Mouse (Mus musculus) gastrocnemius, postnatal 10 days (tissue): ENCODE results near the gene Gm13305. TPM values are rescaled to one million over a fixed set of nuclear protein-coding genes. Genes with fewer than 3 reads are reported as not detected.
"Not testable (repeated sequence)": the region's sequence is repeated elsewhere in the genome, so short reads cannot be mapped to it uniquely, and the experiment has no call there.

Experiments used
- DNase-seq: peaks from one replicate; pipeline ENCODE4 v3.0.0; 2021; ENCODE audit warnings: mixed read lengths
- long read RNA-seq, 2 experiments: library from polyadenylated mRNA; stranded (forward); transcript quantifications; one replicate each; pipeline ENCODE4 v2.0.0; 2021
- total RNA-seq, 2 experiments: library from RNA; stranded (reverse); gene quantifications; 2 replicates each; pipeline ENCODE4 v1.2.3; 2021

Gene Gm13305
- total RNA-seq, result 1 to 10 TPM in 1 of 2 experiments, not detected in 1; 2.1 TPM
- long read RNA-seq, experiment 1, result 0 reads
- long read RNA-seq, experiment 2, result 0 reads

DNA sequence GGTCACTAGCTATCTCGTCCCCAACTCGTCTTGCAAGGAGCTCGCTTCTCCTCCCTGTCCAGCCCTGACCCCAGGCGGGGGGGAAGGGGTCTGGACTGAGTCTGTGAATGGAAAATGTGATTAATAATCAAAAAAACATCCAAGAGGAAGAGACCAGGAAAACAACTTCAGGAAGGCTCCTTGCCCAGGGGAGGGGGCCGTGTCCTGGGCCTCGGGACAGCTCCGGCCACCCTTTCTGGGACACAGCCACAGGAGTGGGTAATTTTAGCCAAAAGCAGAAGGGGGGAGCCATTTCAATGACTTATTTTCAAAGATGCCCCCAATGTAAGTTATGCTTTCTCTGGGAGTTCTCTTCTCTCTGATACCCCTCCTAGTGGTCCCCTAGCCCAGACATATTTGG is at the start of gene Gm13305:
Gene Gm13305 (minus strand): TSS at position 101 of the 400 bp plus-strand sequence.
- not testable (repeated sequence) for DNase-seq

GRCm38 (mm10) chr4:42184980-42185372 is 16.6 kb upstream of the Gm13305 start:
- DNase-seq, result not testable (repeated sequence)

DNA sequence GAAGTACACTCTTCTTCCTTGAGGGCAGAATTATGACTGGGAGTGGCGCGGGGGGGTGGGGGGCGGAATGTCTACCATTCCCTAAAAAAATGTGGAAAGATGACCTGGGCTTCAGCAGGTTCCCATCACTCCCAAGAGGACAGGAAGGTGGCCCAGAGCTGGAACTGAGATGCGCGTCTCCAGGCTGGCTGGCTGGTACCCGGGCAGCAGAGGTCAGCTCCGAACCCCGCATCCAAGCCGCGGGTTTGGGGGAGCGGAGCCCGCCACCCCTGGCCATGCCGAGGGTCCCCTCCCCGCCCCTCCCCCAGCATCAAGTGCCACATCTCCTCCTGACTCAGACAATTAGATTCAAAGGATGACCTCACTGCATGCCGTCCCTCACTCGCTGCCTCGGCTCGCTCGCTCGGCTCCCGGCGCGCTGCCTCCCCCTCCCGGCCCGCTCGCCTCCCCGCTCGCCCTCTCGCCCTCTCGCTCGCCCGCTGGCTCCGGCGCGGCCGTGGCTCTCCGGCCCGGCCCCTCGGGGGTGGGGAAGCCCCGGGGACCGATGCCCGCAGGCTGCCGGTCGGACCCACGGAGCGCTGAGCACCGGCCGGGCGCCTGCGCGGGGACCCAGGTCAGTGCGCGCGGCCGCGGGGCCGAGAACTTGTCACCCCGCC is 16.0 kb upstream of the Gm13305 start:
- DNase-seq, result not testable (repeated sequence)

DNA sequence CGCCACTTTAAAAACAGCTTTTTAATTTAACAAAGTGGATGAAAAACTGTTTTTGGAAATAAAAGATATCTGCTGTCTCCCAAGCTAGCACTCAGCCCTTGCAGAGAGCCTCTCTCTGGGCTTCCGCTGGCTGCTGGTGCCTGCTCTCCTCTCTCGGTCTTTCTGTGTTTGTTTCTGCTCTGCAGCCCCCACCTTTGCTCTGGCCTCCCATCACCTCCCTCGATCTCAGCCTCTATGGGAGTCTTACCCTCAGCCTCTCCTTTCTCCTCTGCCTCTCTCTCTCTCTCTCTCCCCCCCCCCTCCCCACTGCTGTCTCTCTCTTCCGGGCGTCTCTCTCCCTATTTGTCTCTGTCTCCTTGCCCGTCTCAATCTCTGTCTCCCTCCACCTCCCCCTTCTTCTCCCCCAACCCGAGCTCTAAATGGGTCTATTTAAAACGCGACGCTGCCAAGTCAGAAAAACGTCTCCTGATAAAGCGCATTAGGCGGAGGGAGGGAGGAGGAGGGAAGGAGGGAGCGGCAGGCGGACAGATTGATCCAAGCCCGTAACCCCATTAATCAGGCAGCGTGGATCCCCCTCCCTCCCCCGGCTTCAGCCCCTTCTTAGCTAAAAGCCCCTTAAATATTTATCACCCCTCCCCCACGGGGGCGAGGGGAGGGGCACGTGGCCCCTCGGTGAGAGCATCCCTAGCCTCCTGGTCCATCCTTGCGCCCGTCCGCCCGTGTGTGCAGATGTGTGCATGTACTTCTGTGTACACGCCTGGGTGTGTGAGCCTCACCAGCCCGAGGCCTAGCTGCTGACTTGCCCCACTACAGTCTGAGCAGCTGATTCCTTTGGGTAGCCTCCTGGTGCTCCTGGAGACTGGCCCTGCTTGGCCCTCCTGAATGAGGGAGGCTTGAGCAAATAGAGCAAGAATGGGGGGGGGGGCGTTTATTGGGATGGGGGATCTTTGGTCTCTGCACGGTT is 15.1 kb upstream of the Gm13305 start:
- not testable (repeated sequence) for DNase-seq

- not testable (repeated sequence) for DNase-seq
These were observed 9.8 kb upstream of the Gm13305 start for GRCm38 (mm10) chr4:42178243-42178642.

DNA sequence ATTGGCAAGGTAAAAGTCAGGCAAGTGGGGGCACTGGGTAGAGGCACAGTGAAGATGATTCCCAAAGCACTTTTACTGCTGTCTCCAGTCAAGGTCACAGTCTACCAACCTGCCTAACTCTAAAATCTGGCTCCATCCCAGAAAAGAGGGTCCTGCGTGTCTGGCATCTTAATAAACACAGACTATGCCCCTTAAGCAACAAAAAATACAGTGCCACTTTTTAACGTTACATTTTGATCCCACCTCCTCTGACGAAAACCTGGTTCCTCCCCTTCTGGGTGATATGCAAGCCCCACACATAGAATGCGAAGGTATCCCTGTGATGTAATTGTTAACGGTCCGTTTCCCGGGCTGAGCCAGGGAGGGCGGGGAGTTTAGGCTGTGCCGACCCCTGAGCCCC is 15.3 kb downstream of the Gm13305 start, which contains the start of gene Gm13306:
Gene Gm13306 (plus strand): TSS at position 301 of the 400 bp plus-strand sequence.
- DNase-seq, result not testable (repeated sequence)

DNA sequence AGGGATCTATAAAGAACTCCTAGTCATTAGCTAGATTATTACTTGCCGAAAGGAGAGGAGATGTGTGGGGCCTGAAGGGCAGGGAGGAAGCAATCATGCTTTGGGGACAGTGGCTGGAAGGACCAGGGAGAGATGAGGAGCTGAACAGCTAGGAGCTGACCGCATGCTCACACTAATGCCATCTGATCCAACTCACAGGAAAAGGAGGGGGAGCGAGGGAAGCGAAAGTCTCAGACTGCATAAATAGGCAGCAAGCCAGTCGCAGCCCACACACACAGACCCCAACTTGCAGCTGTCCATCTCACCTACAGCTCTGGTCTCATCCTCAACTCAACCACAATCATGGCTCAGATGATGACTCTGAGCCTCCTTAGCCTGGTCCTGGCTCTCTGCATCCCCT is 53.9 kb downstream of the Gm13305 start, which contains the start of gene Gm13304:
Gene Gm13304 (plus strand): TSS at position 301 of the 400 bp plus-strand sequence.
- DNase-seq, result not testable (repeated sequence)

Other genes with a start within 250 kb of the Gm13305 start
- 1 to 10 TPM; 1.0 to 1.8 TPM for gene Gm20878, start 227.0 kb downstream of the Gm13305 start, total RNA-seq
- under 1 TPM; 0.14 to 0.16 TPM for gene Fam205a4, start 202.5 kb downstream of the Gm13305 start, total RNA-seq
- gene Gm21093, start 133.9 kb downstream of the Gm13305 start, total RNA-seq, result under 1 TPM in 1 of 2 experiments, not detected in 1; 0.18 TPM
- not detected for gene Gm3893, start 77.4 kb downstream of the Gm13305 start, total RNA-seq
- gene Gm13304, start 53.8 kb downstream of the Gm13305 start, total RNA-seq, result 1 to 10 TPM; 7.2 to 8.4 TPM
- gene Gm13306, start 15.2 kb downstream of the Gm13305 start, total RNA-seq, result 1 to 10 TPM; 1.6 to 2.0 TPM
- gene Gm10600, start 72.0 kb upstream of the Gm13305 start, total RNA-seq, result under 1 TPM; 0.41 to 0.66 TPM
- not detected for gene Ccl21b, start 87.2 kb upstream of the Gm13305 start, total RNA-seq
- not detected for gene Gm21953, start 125.7 kb upstream of the Gm13305 start, total RNA-seq
- not detected for gene Fam205a3, start 149.7 kb upstream of the Gm13305 start, total RNA-seq